Mouse (Mus musculus) forebrain, embryonic 15.5 days (tissue): ENCODE measurements at regions not wholly inside any gene's neighbourhood (a gene's known extent, or its start where the extent isn't known, plus 50 kb on each side); places are given as distances from the start of the nearest gene placed in this dataset.

Experiments used
- ATAC-seq: fragments of 200-750 bp; cut with Nextera tagmentation; replicated peaks from 2 replicates; pipeline ENCODE4 v1.8.0; 2017; ENCODE audit warnings: mild to moderate bottlenecking, moderate TSS enrichment, moderate library complexity
- H3K27ac ChIP-seq: fragments of 300-500 bp; sonication (generic); replicated peaks from 2 replicates; pipeline ENCODE4 v1.5.1; 2015; ENCODE audit warnings: mild to moderate bottlenecking, inconsistent platforms
- H3K27me3 ChIP-seq: fragments of 300-500 bp; sonication (generic); 2 replicates; pipeline ENCODE4 v1.6.1; 2015; ENCODE audit warnings: inconsistent platforms
- H3K36me3 ChIP-seq: fragments of 300-500 bp; sonication (generic); 2 replicates; pipeline ENCODE4 v1.6.1; 2015; ENCODE audit warnings: mild to moderate bottlenecking, inconsistent platforms
- H3K4me1 ChIP-seq: fragments of 300-500 bp; sonication (generic); 2 replicates; pipeline ENCODE4 v1.6.1; 2015; ENCODE audit warnings: inconsistent platforms
- H3K4me2 ChIP-seq: fragments of 300-500 bp; sonication (generic); replicated peaks from 2 replicates; pipeline ENCODE4 v1.6.1; 2015; ENCODE audit warnings: mild to moderate bottlenecking, inconsistent platforms
- H3K4me3 ChIP-seq: fragments of 300-500 bp; sonication (generic); 2 replicates; pipeline ENCODE4 v1.5.1; 2015; ENCODE audit warnings: mild to moderate bottlenecking, inconsistent platforms
- H3K9ac ChIP-seq: fragments of 300-500 bp; sonication (generic); replicated peaks from 2 replicates; pipeline ENCODE4 v1.6.1; 2015; ENCODE audit warnings: mild to moderate bottlenecking, inconsistent platforms
- H3K9me3 ChIP-seq: fragments of 300-500 bp; sonication (generic); 2 replicates; pipeline ENCODE4 v1.6.1; 2016; ENCODE audit warnings: inconsistent platforms
- WGBS: fragments of 180-500 bp; shearing (Covaris S2); methylation state at CpG from one replicate; pipeline ENCODE4 v1.1.7; 2015; ENCODE audit warnings: mixed read lengths; 5-methylcytosine and 5-hydroxymethylcytosine counted together

DNA sequence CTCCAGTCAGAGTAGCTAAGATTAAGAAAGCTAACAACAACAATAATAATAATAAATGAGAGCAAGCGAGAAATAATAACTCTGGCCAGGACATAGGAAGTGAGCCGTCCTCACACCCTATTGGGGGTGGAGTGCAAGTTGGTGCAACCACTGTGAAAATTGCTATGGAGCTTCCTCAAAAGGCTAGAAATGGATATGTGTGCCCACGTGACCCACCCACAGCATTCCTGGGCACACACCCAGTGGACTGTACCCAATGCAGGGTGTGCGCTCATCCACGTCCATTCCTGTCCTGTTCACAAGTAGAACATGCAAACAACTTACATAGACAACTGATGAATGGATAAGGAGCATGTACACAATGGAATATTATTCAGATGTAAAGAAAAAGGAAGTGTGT, 85.2 kb upstream of the Spred2 start:
- H3K4me2 ChIP-seq: no peak overlapping the region
- no peak overlapping the region for H3K27ac ChIP-seq
- ATAC-seq: no peak
- H3K36me3 ChIP-seq: no peaks in the 10 kb centered on the region
- no peak overlapping the region for H3K9ac ChIP-seq
- no peaks in the 10 kb centered on the region for H3K27me3 ChIP-seq
- peaks cover 11% of the 10 kb centered on the region for H3K4me1 ChIP-seq
- H3K4me3 ChIP-seq: no peak overlapping the region
- no peaks in the 10 kb centered on the region for H3K9me3 ChIP-seq
- 91% methylated on average over 5 of the region's 5 CpGs for WGBS

DNA sequence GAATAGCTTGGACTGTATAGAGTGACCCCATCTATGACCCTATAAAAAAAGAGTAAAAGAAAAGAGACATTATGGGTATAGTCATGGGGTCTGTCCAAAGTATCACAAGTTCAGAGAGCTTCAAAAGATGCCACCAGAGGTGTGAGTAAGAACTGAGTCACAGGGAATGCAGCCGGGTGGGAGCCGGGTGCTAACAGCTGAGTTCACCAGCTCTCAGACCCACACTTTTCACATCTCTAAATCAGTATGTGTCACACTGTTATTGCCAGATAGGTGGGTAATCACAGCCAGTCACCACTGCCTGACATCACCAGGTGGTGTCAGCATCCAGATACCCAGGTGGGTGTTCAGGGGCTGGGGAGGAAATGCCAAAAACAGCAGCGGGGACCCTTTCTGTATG, 81.1 kb upstream of the Spred2 start:
- ATAC-seq: no peak
- no peak overlapping the region for H3K4me3 ChIP-seq
- H3K9me3 ChIP-seq: no peaks in the 10 kb centered on the region
- H3K9ac ChIP-seq: no peak overlapping the region
- H3K27ac ChIP-seq: no peak overlapping the region
- no peaks in the 10 kb centered on the region for H3K27me3 ChIP-seq
- no peaks in the 10 kb centered on the region for H3K4me1 ChIP-seq
- no peak overlapping the region for H3K4me2 ChIP-seq
- whole genome bisulfite sequencing: 90% methylated on average over 3 of the region's 3 CpGs
- no peaks in the 10 kb centered on the region for H3K36me3 ChIP-seq

DNA sequence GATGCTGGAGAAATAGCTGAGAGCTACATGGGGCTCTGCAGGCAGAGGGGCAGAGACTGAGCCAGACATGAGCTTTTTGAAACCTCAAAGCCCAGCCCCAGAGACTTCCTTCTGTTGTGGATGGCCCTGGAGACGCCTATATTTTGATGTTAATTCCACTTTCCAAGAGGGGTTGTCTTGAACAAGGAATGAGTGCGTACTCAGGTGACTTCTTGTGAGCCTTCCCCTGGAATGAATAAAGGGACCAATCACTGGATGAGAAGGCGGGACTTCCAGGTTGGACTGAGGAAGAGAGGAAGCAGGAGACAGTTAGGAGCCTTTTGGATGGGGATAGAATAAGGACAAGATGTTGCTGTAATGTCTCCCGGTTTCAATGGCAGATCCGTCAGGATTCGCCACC, 76.3 kb upstream of the Spred2 start:
- WGBS: 94% methylated on average over 6 of the region's 6 CpGs
- Histone ChIP-seq H3K27me3 (no peaks in the 10 kb centered on the region), H3K36me3 (no peaks in the 10 kb centered on the region), H3K9ac (no peak overlapping the region), H3K4me3 (no peak overlapping the region), H3K4me2 (no peak overlapping the region), H3K4me1 (no peaks in the 10 kb centered on the region), H3K9me3 (no peaks in the 10 kb centered on the region), H3K27ac (no peak overlapping the region)
- no peak for ATAC-seq

DNA sequence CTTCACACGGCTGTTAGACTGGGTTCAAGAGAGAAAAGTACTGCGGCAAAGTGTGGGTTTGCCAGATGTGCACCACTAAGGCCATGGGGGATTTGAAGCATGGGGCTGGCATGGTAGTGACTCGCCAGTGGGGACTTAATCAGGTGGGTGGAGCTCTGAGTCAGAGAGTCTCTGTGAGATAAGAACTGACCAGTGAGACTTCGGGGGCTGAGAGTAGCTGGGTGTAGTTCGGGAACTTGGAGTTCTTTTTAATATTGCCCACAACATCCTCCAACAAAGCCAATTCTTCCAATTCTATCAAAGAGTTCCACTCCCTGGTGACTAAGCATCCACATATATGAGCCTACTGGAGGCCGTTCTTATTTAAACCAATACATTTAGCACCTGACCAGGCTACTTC, 75.8 kb upstream of the Spred2 start:
- Histone ChIP-seq H3K27ac (no peak overlapping the region), H3K9ac (no peak overlapping the region), H3K36me3 (no peaks in the 10 kb centered on the region), H3K4me2 (no peak overlapping the region), H3K4me3 (no peak overlapping the region), H3K27me3 (no peaks in the 10 kb centered on the region), H3K4me1 (no peaks in the 10 kb centered on the region), H3K9me3 (no peaks in the 10 kb centered on the region)
- 85% methylated on average over 6 of the region's 6 CpGs for WGBS
- ATAC-seq: no peak

DNA sequence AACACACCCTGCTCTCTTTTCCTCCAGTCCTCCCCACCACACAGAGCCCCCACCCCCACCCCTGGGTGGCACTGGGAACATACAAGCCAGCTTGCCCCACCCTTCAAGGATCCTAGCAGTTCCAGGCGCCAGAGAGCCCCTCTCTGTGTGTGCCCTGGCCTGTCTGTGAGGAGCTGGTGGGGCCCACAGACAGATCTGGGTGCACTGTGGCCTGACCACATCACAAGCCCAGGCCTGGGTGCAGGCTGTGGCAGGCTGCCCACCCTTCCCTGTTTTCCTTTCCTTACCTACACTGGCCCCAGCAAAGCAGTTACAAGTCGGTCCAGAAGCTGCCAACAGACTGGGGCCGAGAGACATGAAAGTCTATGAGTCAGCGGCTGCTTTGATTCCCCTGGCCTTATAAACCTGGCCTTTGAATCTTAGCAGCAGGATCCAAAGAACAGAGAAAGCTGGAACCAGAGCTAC, 74.8 kb upstream of the Spred2 start:
- Histone ChIP-seq H3K4me3 (no peak overlapping the region), H3K27ac (no peak overlapping the region), H3K4me1 (no peaks in the 10 kb centered on the region), H3K36me3 (no peaks in the 10 kb centered on the region), H3K9ac (no peak overlapping the region), H3K4me2 (no peak overlapping the region), H3K27me3 (no peaks in the 10 kb centered on the region), H3K9me3 (no peaks in the 10 kb centered on the region)
- no peak for ATAC-seq
- WGBS: 61% methylated on average over 4 of the region's 4 CpGs

DNA sequence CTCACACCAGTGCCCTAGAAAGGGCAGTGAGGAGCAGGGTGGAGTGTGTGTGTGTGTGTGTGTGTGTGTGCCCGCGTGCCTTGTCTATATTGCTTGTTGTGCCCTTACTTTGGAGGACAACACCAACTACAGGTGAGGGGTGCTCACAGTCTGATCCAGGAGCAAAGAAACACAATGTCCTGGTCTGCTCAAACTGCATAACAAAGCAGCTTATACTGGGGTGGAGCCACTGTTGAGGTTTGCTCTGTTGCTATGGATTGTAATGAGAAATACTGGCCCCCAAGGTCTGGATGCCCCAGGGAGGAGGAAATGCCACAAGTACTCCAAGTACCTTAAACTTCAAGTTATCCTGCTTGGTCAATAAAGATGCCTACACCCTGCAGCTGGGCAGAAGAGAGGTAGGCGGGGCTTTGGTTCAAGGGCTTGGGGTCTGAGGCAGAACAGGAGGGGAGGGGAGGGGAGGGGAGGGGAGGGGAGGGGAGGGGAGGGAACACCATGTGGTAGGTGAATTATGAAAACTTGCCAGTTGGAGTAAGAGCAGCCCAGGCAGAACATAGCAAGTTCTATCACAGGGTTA, 74.2 kb upstream of the Spred2 start:
- no peak overlapping the region for H3K4me3 ChIP-seq
- no peak overlapping the region for H3K9ac ChIP-seq
- H3K4me2 ChIP-seq: no peak overlapping the region
- H3K4me1 ChIP-seq: no peaks in the 10 kb centered on the region
- no peak overlapping the region for H3K27ac ChIP-seq
- 89% methylated on average over 3 of the region's 3 CpGs for WGBS
- no peaks in the 10 kb centered on the region for H3K27me3 ChIP-seq
- no peaks in the 10 kb centered on the region for H3K36me3 ChIP-seq
- no peak for ATAC-seq
- no peaks in the 10 kb centered on the region for H3K9me3 ChIP-seq

DNA sequence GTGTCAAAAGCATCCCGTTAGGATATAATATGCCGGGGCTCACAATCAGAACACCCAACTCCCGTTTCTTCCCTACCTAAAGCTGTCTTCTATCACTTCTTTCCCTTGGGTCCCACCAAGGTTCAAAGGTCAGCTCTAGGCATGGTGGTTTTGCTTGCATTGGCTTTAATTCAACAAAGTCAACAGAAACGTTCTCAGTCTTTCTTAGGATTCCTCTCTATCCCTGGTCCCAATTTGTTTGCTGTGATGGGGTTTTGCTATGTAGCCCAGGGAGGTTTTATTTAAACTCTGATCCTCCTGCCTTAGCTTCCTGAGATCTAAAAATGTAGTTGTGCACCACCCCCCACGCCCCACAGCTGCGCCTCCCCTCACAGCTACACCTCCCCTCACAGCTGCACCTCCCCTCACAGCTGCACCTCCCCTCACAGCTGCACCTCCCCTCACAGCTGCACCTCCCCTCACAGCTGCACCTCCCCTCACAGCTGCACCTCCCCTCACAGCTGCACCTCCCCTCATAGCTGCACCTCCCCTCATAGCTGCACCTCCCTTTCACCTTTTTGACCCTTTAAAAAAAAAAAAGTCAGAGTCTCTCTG, 73.1 kb upstream of the Spred2 start:
- no peak for ATAC-seq
- no peaks in the 10 kb centered on the region for H3K4me1 ChIP-seq
- H3K4me2 ChIP-seq: no peak overlapping the region
- H3K36me3 ChIP-seq: no peaks in the 10 kb centered on the region
- no peak overlapping the region for H3K27ac ChIP-seq
- H3K4me3 ChIP-seq: no peak overlapping the region
- WGBS: 47% methylated on average over 6 of the region's 6 CpGs
- no peak overlapping the region for H3K9ac ChIP-seq
- no peaks in the 10 kb centered on the region for H3K27me3 ChIP-seq
- no peaks in the 10 kb centered on the region for H3K9me3 ChIP-seq

DNA sequence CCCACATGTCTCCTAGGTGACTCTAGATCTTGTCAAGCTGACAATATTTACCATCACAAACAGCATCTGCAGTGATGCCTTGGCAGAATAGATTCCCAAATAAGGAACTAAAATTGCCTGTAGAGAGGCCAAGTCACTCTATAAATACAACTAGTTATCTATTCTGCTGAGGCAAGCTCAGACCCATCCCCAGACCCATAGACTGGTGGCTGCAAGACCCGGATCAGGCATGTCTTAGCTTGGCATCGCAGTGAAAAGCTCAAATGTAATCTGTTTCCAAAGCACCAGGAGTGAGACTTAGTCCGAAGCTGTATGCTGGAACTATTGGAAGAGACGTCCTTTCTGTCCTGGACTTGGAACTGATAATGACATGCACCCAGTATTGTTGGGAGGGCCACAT, 62.6 kb upstream of the Spred2 start:
- no peak for ATAC-seq
- Histone ChIP-seq H3K9ac (no peak overlapping the region), H3K4me3 (no peak overlapping the region), H3K9me3 (no peaks in the 10 kb centered on the region), H3K4me1 (no peaks in the 10 kb centered on the region), H3K27me3 (no peaks in the 10 kb centered on the region), H3K27ac (no peak overlapping the region), H3K36me3 (no peaks in the 10 kb centered on the region), H3K4me2 (no peak overlapping the region)
- WGBS: 87% methylated on average over 4 of the region's 4 CpGs

DNA sequence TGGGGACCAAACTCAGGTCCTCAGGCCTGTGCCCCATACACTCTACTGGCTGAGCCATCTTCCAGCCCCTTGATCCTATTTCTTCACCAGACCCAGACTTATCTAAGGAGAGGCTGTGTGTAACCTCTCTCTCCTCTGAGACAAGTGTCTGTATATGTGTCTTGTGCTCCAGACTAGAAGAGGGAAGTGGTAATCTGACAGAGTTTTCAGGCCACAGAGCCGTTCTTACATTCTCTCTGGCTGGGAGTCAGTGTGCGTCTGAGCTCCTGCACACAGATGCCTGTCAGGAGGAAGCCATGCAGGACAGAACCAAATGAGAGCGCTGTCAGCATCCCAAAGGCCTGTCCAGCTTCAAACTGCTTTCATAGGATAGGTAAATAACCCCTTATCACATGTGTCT, 60.8 kb upstream of the Spred2 start:
- Histone ChIP-seq H3K4me1 (no peaks in the 10 kb centered on the region), H3K4me2 (no peak overlapping the region), H3K4me3 (no peak overlapping the region), H3K36me3 (no peaks in the 10 kb centered on the region), H3K9me3 (no peaks in the 10 kb centered on the region), H3K27ac (no peak overlapping the region), H3K9ac (no peak overlapping the region), H3K27me3 (no peaks in the 10 kb centered on the region)
- WGBS: 90% methylated on average over 3 of the region's 3 CpGs
- no peak for ATAC-seq

DNA sequence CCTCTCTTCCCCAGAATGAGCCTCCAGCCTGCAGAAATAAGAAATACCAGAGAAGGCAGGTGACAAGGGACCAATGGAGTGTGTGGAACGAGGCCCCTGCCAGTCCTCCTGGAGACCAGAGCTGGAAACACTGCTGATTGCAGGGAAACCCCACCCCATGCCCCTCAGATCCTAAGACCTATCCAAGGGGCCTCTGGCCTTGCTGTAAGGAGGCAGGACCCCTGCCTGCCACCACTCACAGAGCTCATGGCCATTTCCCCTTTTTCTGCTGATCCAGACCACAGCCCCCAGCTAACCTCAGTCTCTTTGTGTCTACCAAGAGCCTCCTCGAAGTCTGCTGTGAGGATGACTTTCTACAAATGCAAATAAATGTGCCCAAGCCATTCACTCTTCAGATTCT, 57.9 kb upstream of the Spred2 start:
- Histone ChIP-seq H3K9ac (no peak overlapping the region), H3K4me3 (no peak overlapping the region), H3K27ac (no peak overlapping the region), H3K9me3 (no peaks in the 10 kb centered on the region), H3K27me3 (no peaks in the 10 kb centered on the region), H3K4me1 (no peaks in the 10 kb centered on the region), H3K36me3 (no peaks in the 10 kb centered on the region), H3K4me2 (no peak overlapping the region)
- WGBS: 43% methylated on average over 2 of the region's 2 CpGs
- no peak for ATAC-seq

DNA sequence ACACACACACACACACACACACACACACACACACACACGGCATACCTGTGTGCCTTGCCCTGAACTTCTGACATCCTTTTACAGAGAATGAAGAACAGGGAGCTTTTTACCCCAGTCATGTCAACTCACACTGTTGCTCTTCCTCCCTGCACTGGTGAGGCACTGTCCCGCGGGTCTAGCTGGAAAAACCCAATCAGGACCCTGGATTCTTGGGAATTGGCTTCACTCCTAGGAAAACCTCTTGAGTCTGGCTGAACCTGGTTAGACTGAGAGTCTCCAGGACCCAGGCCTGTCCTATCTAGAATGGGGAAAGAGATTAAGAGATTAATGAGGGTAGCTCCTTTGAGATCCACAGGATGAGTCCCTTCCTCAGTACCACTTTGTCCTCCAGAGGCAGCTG, 54.5 kb upstream of the Spred2 start:
- no peak overlapping the region for H3K9ac ChIP-seq
- H3K27me3 ChIP-seq: no peaks in the 10 kb centered on the region
- H3K4me2 ChIP-seq: no peak overlapping the region
- H3K36me3 ChIP-seq: no peaks in the 10 kb centered on the region
- ATAC-seq: no peak
- WGBS: 93% methylated on average over 3 of the region's 3 CpGs
- no peaks in the 10 kb centered on the region for H3K4me1 ChIP-seq
- H3K27ac ChIP-seq: no peak overlapping the region
- H3K9me3 ChIP-seq: no peaks in the 10 kb centered on the region
- no peak overlapping the region for H3K4me3 ChIP-seq

DNA sequence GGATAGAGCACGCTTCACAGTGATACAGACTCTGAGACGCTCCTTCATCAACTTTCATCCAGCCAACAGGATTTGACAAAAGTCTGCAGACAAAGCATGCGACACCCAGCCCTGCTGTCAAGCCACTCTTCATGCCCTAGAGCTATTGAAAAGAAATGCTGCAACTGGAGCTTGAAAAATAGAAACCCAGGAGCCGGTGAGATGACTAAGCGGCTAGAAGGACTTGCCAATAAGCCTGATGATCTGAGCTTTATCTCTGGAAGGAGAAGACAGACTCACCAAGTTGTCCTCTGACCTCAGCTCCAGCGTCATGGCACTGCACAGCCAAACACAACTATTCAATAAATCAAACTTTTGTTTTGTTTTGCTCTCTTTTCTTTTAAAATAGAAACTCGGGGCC, 54.0 kb upstream of the Spred2 start:
- H3K27me3 ChIP-seq: no peaks in the 10 kb centered on the region
- H3K4me2 ChIP-seq: no peak overlapping the region
- no peaks in the 10 kb centered on the region for H3K9me3 ChIP-seq
- H3K36me3 ChIP-seq: no peaks in the 10 kb centered on the region
- no peak overlapping the region for H3K9ac ChIP-seq
- no peaks in the 10 kb centered on the region for H3K4me1 ChIP-seq
- 77% methylated on average over 7 of the region's 7 CpGs for WGBS
- H3K4me3 ChIP-seq: no peak overlapping the region
- no peak for ATAC-seq
- H3K27ac ChIP-seq: no peak overlapping the region

DNA sequence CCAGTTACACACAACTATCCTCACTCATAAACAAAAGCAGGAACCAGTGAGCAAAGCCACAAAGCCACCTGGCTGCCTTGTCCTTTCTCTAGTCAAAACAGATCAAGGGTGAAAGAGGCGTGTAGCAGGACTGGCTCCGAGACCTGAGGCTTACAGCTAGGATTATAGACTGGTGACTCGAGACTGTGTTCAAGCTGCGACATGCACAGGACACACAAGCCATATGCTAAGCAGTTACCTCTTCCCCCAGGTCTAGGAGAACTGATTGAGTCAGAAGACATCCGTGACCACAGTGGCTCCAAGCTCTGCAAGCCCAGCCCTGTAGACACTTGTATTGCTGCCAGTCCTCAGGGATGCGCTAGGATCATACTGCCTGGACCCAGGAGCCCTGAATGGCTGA, 50.4 kb upstream of the Spred2 start:
- 89% methylated on average over 6 of the region's 6 CpGs for WGBS
- ATAC-seq: no peak
- no peak overlapping the region for H3K4me2 ChIP-seq

More for the DNA sequence above, 50.4 kb upstream of the Spred2 start:
- Histone ChIP-seq H3K4me3 (no peak overlapping the region), H3K36me3 (no peaks in the 10 kb centered on the region), H3K4me1 (no peaks in the 10 kb centered on the region), H3K27ac (no peak overlapping the region), H3K9me3 (no peaks in the 10 kb centered on the region), H3K9ac (no peak overlapping the region), H3K27me3 (no peaks in the 10 kb centered on the region)
